Mouse (Mus musculus): Measurements from ENCODE around the gene Tspan11. TPM values are rescaled to one million over a fixed set of nuclear protein-coding genes. Genes with fewer than 3 reads are reported as not detected.

The Tspan11 gene
- polyA plus RNA-seq, 1 experiment: 5.3 TPM

DNA sequence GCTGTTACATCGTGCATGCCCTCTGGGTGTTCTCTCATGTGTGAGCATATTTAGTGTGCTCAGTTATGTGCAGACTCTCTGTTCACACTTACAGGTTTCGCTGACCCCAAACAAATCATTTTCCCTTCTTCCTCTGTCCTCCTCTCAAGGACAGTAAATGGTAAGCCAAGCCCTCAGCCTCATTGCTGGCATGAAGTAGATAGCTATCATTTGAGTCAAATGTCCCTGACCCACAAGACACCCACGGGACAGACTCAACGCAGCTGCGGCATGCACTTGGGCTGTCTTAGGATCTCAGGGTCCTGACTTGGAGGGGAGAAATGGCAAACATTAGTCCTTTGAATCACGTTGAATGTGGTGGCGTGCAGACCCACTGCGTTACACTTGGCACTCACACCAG lies 55.0 kb downstream of the Tspan11 start:
- Histone ChIP-seq H3K27ac (ENCODE audit: insufficient read depth, low read length) (no peak overlapping the region), H3K4me3 (ENCODE audit: insufficient read depth, low read length) (no peak overlapping the region), H3K4me1 (ENCODE audit: control insufficient read depth, insufficient read depth, low read length) (no peaks in the 10 kb centered on the region)
- TF ChIP-seq CTCF (IDR thresholded peaks at IDR 0.05; ENCODE audit: extremely low read depth, insufficient read depth, low read length): no peak
- TF ChIP-seq POLR2A (IDR thresholded peaks at IDR 0.05; ENCODE audit: extremely low read depth, insufficient read depth, low read length): no peak

DNA sequence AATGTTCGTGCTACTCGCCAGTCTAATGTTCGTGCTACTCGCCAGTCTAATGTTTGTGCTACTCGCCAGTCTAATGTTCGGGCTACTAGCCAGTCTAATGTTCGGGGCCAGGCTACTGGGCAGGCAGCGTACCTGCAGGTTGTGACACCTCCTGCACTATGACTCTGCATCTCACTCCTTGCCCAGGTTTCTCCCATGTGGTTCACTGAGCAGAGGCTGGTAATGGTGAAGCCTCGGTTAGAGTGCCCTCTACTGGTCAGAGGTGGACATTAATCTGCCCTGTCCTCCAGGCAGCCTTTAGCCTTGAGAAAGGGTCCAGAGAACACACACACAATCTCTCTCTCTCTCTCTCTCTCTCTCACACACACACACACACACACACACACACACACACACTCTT lies 58.3 kb downstream of the Tspan11 start:
- Histone ChIP-seq H3K27ac (ENCODE audit: insufficient read depth, low read length) (no peak overlapping the region), H3K4me1 (ENCODE audit: control insufficient read depth, insufficient read depth, low read length) (no peaks in the 10 kb centered on the region), H3K4me3 (ENCODE audit: insufficient read depth, low read length) (no peak overlapping the region)
- TF ChIP-seq POLR2A (IDR thresholded peaks at IDR 0.05; ENCODE audit: extremely low read depth, insufficient read depth, low read length) (no peak), CTCF (IDR thresholded peaks at IDR 0.05; ENCODE audit: extremely low read depth, insufficient read depth, low read length) (peak; percentile 95)

DNA sequence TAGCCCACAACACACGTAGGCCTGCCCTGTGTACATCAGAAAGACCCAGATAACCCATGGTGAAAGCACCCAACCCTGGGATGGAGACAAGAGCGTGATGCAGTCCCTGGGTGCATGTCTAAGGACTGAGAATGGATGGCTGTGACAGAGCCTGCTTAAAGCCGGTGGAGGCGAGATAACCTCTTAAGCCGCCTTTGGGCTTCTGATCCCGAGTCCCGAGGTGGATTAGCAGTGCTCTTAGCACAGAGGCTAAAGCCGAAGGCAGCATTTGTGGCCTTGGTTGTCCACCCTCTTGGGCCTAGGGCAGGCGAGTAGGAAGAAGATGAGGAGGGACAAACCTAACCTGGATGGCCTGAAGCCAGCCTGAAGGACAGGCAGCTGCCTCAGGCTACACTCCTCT lies 61.3 kb downstream of the Tspan11 start:
- Histone ChIP-seq H3K4me3 (ENCODE audit: insufficient read depth, low read length) (no peak overlapping the region), H3K4me1 (ENCODE audit: control insufficient read depth, insufficient read depth, low read length) (no peaks in the 10 kb centered on the region), H3K27ac (ENCODE audit: insufficient read depth, low read length) (no peak overlapping the region)
- no peak for TF ChIP-seq POLR2A (IDR thresholded peaks at IDR 0.05; ENCODE audit: extremely low read depth, insufficient read depth, low read length)
- TF ChIP-seq CTCF (IDR thresholded peaks at IDR 0.05; ENCODE audit: extremely low read depth, insufficient read depth, low read length): no peak

DNA sequence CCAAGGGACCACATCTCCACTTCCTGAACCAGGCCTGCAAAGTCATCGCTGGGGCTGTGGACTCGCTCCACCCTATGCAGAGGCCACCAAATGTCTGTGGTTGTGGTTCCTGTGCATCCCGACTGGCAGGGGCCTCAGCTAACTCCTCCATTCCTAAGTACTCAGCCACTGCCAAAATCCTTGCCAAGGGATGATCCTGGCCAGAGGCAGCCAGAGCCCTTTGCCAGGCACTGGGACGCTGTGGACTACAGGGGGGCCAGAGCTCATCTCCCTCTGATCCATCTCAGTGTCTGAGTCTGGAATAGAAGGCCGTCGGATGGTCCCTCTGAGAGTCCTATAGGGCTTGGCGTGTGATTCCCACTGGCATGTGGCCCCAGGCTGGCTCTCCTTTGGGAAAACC lies 62.5 kb downstream of the Tspan11 start:
- Histone ChIP-seq H3K27ac (ENCODE audit: insufficient read depth, low read length) (no peak overlapping the region), H3K4me1 (ENCODE audit: control insufficient read depth, insufficient read depth, low read length) (no peaks in the 10 kb centered on the region), H3K4me3 (ENCODE audit: insufficient read depth, low read length) (no peak overlapping the region)
- TF ChIP-seq CTCF (IDR thresholded peaks at IDR 0.05; ENCODE audit: extremely low read depth, insufficient read depth, low read length) (no peak), POLR2A (IDR thresholded peaks at IDR 0.05; ENCODE audit: extremely low read depth, insufficient read depth, low read length) (no peak)

DNA sequence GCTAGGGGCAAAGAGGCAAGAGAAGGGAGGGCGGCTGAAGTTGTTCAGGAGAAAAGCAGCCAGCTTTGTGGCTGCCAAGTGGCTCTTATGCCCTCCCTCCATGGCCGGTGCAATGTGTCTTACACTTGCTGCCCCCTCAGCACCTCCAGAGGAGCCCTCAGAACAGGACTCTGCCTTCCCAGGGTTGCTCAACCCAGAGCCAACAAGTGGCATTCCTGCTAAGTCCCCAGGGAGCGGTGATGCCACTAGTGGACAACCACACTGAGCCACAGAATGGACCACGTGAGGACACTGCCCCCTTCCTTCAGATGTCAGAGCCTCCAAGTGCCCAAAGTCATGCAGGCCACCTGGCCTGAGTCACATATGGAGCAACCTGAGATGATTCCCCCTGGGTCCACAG lies 65.7 kb downstream of the Tspan11 start:
- no peaks in the 10 kb centered on the region for H3K4me1 ChIP-seq (ENCODE audit: control insufficient read depth, insufficient read depth, low read length)
- H3K4me3 ChIP-seq (ENCODE audit: insufficient read depth, low read length): no peak overlapping the region
- TF ChIP-seq CTCF (IDR thresholded peaks at IDR 0.05; ENCODE audit: extremely low read depth, insufficient read depth, low read length) (no peak), POLR2A (IDR thresholded peaks at IDR 0.05; ENCODE audit: extremely low read depth, insufficient read depth, low read length) (no peak)
- no peak overlapping the region for H3K27ac ChIP-seq (ENCODE audit: insufficient read depth, low read length)

DNA sequence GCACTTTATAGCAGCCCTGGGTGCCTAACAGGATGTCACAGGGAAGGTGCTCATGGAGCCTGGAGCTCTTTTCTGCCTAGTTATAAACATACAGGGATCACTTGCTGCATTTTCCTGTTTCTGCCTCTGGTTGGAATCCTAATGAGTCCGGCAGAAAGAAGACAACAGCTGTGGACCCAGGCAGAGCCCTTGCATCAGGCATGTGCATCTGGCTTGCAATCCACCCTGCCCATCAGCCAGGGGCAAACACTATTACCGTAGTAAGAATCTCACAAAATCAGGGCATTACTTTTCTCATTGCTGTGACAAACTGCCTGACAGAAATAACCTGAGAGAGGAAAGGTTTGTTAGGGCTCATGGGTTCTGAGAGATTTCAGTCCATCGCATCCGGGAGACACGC lies 68.8 kb downstream of the Tspan11 start:
- H3K4me1 ChIP-seq (ENCODE audit: control insufficient read depth, insufficient read depth, low read length): no peaks in the 10 kb centered on the region
- H3K4me3 ChIP-seq (ENCODE audit: insufficient read depth, low read length): no peak overlapping the region
- TF ChIP-seq CTCF (IDR thresholded peaks at IDR 0.05; ENCODE audit: extremely low read depth, insufficient read depth, low read length): no peak
- no peak for TF ChIP-seq POLR2A (IDR thresholded peaks at IDR 0.05; ENCODE audit: extremely low read depth, insufficient read depth, low read length)
- no peak overlapping the region for H3K27ac ChIP-seq (ENCODE audit: insufficient read depth, low read length)

DNA sequence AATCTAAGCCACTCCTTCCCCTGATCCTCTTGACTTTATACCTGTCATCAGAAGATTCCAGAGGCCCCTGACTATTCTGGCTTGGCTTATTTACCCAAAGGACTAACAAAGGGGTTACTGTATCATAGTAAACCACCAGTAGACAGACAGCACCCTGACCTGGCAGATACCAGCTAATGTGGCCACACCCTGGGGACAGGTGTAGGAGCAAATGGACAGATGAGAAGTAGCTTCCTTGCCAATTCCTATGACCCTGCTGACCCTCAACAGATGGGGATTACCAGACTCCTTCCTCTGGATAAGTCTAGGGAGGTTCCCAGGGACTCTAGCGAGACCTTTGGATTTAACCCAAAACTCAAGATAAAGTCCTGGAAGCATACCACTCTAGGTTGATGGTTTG lies 72.8 kb downstream of the Tspan11 start:
- H3K4me1 ChIP-seq (ENCODE audit: control insufficient read depth, insufficient read depth, low read length): no peaks in the 10 kb centered on the region
- TF ChIP-seq CTCF (IDR thresholded peaks at IDR 0.05; ENCODE audit: extremely low read depth, insufficient read depth, low read length) (no peak), POLR2A (IDR thresholded peaks at IDR 0.05; ENCODE audit: extremely low read depth, insufficient read depth, low read length) (no peak)
- H3K4me3 ChIP-seq (ENCODE audit: insufficient read depth, low read length): no peak overlapping the region
- H3K27ac ChIP-seq (ENCODE audit: insufficient read depth, low read length): no peak overlapping the region

DNA sequence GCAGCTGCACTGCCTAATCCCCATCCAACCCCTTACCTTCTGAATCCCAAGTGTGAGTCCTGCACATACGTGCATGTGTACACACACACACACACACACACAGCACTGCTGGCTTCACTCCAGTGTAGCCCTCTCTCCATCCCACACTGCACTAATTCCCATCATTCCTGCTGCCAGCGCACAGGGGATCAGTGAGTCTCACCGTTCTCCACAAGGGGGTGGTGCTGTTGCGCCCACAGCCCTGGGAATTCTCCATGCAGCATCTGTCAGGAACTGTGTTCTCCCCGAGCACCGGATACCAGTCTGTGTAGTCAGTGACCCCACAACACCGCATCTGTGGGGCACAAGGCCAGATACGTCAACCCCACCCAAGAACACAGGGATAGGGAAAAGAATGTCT lies 78.1 kb downstream of the Tspan11 start:
- Histone ChIP-seq H3K27ac (ENCODE audit: insufficient read depth, low read length) (no peak overlapping the region), H3K4me3 (ENCODE audit: insufficient read depth, low read length) (no peak overlapping the region), H3K4me1 (ENCODE audit: control insufficient read depth, insufficient read depth, low read length) (no peaks in the 10 kb centered on the region)
- TF ChIP-seq POLR2A (IDR thresholded peaks at IDR 0.05; ENCODE audit: extremely low read depth, insufficient read depth, low read length): no peak
- TF ChIP-seq CTCF (IDR thresholded peaks at IDR 0.05; ENCODE audit: extremely low read depth, insufficient read depth, low read length): peak; percentile 77

DNA sequence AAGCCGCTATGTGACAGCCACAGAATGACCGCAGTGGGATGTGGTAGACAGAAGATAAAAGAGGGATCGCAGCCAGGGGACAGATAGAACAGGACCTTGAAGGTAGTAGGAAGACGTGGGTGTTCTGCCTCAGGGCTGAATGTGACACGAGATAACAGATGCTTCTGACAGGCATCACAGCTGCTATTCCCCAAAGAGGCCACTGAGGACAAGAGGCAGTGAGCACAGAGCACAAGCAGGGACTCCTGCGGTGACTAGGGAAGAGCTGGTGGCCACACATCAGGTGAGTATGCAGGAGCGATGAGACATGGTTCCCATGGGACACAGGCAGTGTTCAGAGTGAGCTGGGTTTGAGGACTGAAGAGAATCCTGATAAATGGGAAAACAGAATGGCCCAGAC lies 82.3 kb downstream of the Tspan11 start:
- TF ChIP-seq CTCF (IDR thresholded peaks at IDR 0.05; ENCODE audit: extremely low read depth, insufficient read depth, low read length) (no peak), POLR2A (IDR thresholded peaks at IDR 0.05; ENCODE audit: extremely low read depth, insufficient read depth, low read length) (no peak)
- Histone ChIP-seq H3K4me3 (ENCODE audit: insufficient read depth, low read length) (no peak overlapping the region), H3K27ac (ENCODE audit: insufficient read depth, low read length) (no peak overlapping the region), H3K4me1 (ENCODE audit: control insufficient read depth, insufficient read depth, low read length) (no peaks in the 10 kb centered on the region; the same call in 1 of the 2 replicates)

DNA sequence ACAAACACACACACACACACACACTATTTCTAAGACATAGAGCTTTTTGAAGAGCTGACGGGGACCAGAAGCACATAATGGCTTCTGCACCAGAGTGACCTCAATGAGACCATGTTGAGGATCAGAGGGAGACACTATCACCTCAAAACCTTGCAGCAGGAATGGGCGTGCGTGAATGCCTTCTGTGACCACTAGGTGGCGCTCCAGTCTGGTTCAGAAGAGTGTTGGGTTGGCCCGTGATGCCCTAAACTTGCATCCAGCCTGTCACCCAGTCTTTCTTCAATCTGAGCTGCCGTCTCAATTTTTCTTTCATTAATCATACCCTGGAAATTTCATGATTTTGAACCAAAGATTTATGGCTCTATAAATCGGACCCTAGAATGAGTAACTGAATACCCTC lies 82.7 kb downstream of the Tspan11 start:
- Histone ChIP-seq H3K4me1 (ENCODE audit: control insufficient read depth, insufficient read depth, low read length) (no peaks in the 10 kb centered on the region; the same call in 1 of the 2 replicates), H3K4me3 (ENCODE audit: insufficient read depth, low read length) (no peak overlapping the region), H3K27ac (ENCODE audit: insufficient read depth, low read length) (no peak overlapping the region)
- TF ChIP-seq POLR2A (IDR thresholded peaks at IDR 0.05; ENCODE audit: extremely low read depth, insufficient read depth, low read length) (no peak), CTCF (IDR thresholded peaks at IDR 0.05; ENCODE audit: extremely low read depth, insufficient read depth, low read length) (peak; percentile 98)

DNA sequence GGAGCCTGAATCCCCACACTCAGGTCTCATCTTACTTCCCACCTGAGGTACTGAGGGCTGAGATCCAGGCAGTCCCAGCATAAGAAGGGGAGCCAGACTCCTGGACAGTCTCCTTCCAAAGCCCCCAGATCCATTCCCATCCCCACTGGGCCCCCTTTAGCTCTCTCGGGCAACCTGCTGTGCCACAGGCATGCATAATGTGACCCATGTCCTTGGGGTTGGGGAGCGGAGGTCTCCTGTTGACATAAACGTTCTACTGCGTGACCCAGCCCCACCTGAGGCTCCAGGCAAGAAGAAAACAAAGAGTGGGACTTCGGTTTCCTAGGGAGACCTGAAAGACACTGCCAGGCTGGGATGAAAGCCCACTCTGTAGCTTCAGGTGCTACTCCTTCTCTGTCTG lies 83.5 kb downstream of the Tspan11 start:
- no peak overlapping the region for H3K27ac ChIP-seq (ENCODE audit: insufficient read depth, low read length)
- no peaks in the 10 kb centered on the region; the same call in 1 of the 2 replicates for H3K4me1 ChIP-seq (ENCODE audit: control insufficient read depth, insufficient read depth, low read length)
- H3K4me3 ChIP-seq (ENCODE audit: insufficient read depth, low read length): no peak overlapping the region
- TF ChIP-seq POLR2A (IDR thresholded peaks at IDR 0.05; ENCODE audit: extremely low read depth, insufficient read depth, low read length) (no peak), CTCF (IDR thresholded peaks at IDR 0.05; ENCODE audit: extremely low read depth, insufficient read depth, low read length) (no peak)
